Mouse (Mus musculus) mouse embryonic stem cell (cell line): ENCODE data around the gene Itih5.

Experiments used
- in situ Hi-C, 2 experiments: fragments of 300-500 bp; cut with MboI; formaldehyde crosslinking; loops; 1 replicate in 1 of 2; 3 replicates in 1 of 2; pipeline ENCODE4 v1.14.3; 2019 to 2020; ENCODE audit warnings: low sequenced_read_pairs in 2 of 2, low pct_unique_long_range_greater_than_20kb in 1 of 2, mixed read lengths in 1 of 2; ENCODE audit not compliant: unreplicated experiment in 1 of 2

Itih5 gene

GRCm38 (mm10) chr2:10153201-10154075 is at the start of gene Itih5:
Itih5 (plus strand) TSS chr2:10153571.
- in situ Hi-C loops = no loop called here

- in situ Hi-C loops = no loop called here
These were observed 44.7 kb upstream of the Itih5 start for GRCm38 (mm10) chr2:10108535-10109189.

GRCm38 (mm10) chr2:10118751-10119150 is 34.6 kb upstream of the Itih5 start:
- in situ Hi-C loops = no loop called here

GRCm38 (mm10) chr2:10119276-10119675 is 34.1 kb upstream of the Itih5 start:
- in situ Hi-C loops = no loop called here

- in situ Hi-C loops = no loop called here
These were observed 31.5 kb upstream of the Itih5 start for GRCm38 (mm10) chr2:10121826-10122225.

- in situ Hi-C loops = no loop called here
These were observed 27.2 kb upstream of the Itih5 start for GRCm38 (mm10) chr2:10126122-10126521.

- in situ Hi-C loops = no loop called here
These were observed 25.9 kb upstream of the Itih5 start for GRCm38 (mm10) chr2:10127471-10127870.

- in situ Hi-C loops = no loop called here
These were observed 24.8 kb upstream of the Itih5 start for GRCm38 (mm10) chr2:10128571-10128970.

- in situ Hi-C loops = no loop called here
These were observed 22.9 kb upstream of the Itih5 start for GRCm38 (mm10) chr2:10130341-10130990.

- in situ Hi-C loops = no loop called here
These were observed 22.1 kb upstream of the Itih5 start, which contains the start of gene Itih2 for GRCm38 (mm10) chr2:10131296-10131695. Itih2 (minus strand) TSS chr2:10131396.

GRCm38 (mm10) chr2:10132128-10132527 is 21.2 kb upstream of the Itih5 start:
- in situ Hi-C loops = no loop called here

GRCm38 (mm10) chr2:10133941-10134340 is 19.4 kb upstream of the Itih5 start:
- in situ Hi-C loops = no loop called here

GRCm38 (mm10) chr2:10137320-10137719 is 16.1 kb upstream of the Itih5 start:
- in situ Hi-C loops = no loop called here

GRCm38 (mm10) chr2:10140456-10140855 is 12.9 kb upstream of the Itih5 start:
- in situ Hi-C loops = no loop called here

GRCm38 (mm10) chr2:10142472-10143454 is 10.6 kb upstream of the Itih5 start:
- in situ Hi-C loops = no loop called here

- in situ Hi-C loops = no loop called here
These were observed 7.9 kb upstream of the Itih5 start for GRCm38 (mm10) chr2:10145514-10145913.

GRCm38 (mm10) chr2:10147176-10147575 is 6.2 kb upstream of the Itih5 start:
- in situ Hi-C loops = no loop called here

GRCm38 (mm10) chr2:10152590-10152989 is 781 bp upstream of the Itih5 start:
- in situ Hi-C loops = no loop called here
